Comparison of ENCODE assay signal across 24 mouse cellular contexts in genomic region chr12:59076996-59077395, GRCm38 (mm10).
"Had no signal": no experiment of that assay in that cellular context is flagged by ENCODE, and none has a peak within 500 bp of the region (broad histone marks: within the 10 kb centered on the region; RNA-seq: fewer than 3 reads in every experiment).

No protein-coding gene starts in this region.

- H3K27me3 ChIP-seq: heart, embryonic 12.5 days; hindbrain, embryonic 13.5 days; hindbrain, embryonic 15.5 days; limb, embryonic 12.5 days; liver, embryonic 13.5 days; liver, embryonic 15.5 days had no signal

- ATAC-seq: hindbrain, postnatal 0 days had no signal

- H3K4me2 ChIP-seq: heart, embryonic 12.5 days; hindbrain, embryonic 13.5 days; hindbrain, embryonic 15.5 days; limb, embryonic 12.5 days; liver, embryonic 11.5 days; liver, embryonic 13.5 days; liver, embryonic 15.5 days had no signal

- H3K4me1 ChIP-seq: heart, embryonic 10.5 days; heart, embryonic 12.5 days; hindbrain, embryonic 13.5 days; hindbrain, embryonic 15.5 days; limb, embryonic 10.5 days; limb, embryonic 12.5 days; liver, embryonic 13.5 days; liver, embryonic 15.5 days had no signal

- H3K27ac ChIP-seq: heart, embryonic 10.5 days; hindbrain, embryonic 13.5 days; hindbrain, embryonic 15.5 days; hindbrain, postnatal 0 days; layer of hippocampus, adult 2 months; left cerebral cortex, adult 2 months; limb, embryonic 10.5 days; limb, embryonic 12.5 days; liver, embryonic 13.5 days; liver, embryonic 15.5 days had no signal

- DNase-seq: gastrocnemius, postnatal 14 days; gastrocnemius, postnatal 36 days; heart, adult 18-20 months; heart, postnatal 14 days; heart, postnatal 36 days; kidney, adult 11 months; kidney, adult 2 months; kidney, adult 9 months; kidney, postnatal 10 days; kidney, postnatal 25 days; kidney, postnatal 4 days; liver; liver, embryonic 13.5 days had no signal

- H3K9me3 ChIP-seq: heart, embryonic 10.5 days; heart, embryonic 12.5 days; hindbrain, embryonic 13.5 days; hindbrain, embryonic 15.5 days; limb, embryonic 10.5 days; limb, embryonic 12.5 days; liver, embryonic 13.5 days; liver, embryonic 15.5 days had no signal

- H3K9ac ChIP-seq: heart, embryonic 12.5 days; hindbrain, embryonic 13.5 days; hindbrain, embryonic 15.5 days; limb, embryonic 12.5 days; liver, embryonic 13.5 days; liver, embryonic 15.5 days had no signal

- H3K4me3 ChIP-seq: heart, embryonic 10.5 days; heart, embryonic 12.5 days; hindbrain, embryonic 13.5 days; hindbrain, embryonic 15.5 days; layer of hippocampus, adult 2 months; left cerebral cortex, adult 2 months; limb, embryonic 10.5 days; limb, embryonic 12.5 days; liver, embryonic 13.5 days; liver, embryonic 15.5 days had no signal
